25 mouse cellular contexts compared by ENCODE assay signal in genomic region chr11:65497979-65498378, GRCm38 (mm10).
"Had no signal": no experiment of that assay in that cellular context is flagged by ENCODE, and none has a peak within 500 bp of the region (broad histone marks: within the 10 kb centered on the region; RNA-seq: fewer than 3 reads in every experiment).

No protein-coding gene starts in this region.

- H3K9me3 ChIP-seq: embryonic facial prominence, embryonic 10.5 days; embryonic facial prominence, embryonic 12.5 days; embryonic facial prominence, embryonic 13.5 days; embryonic facial prominence, embryonic 15.5 days; forebrain, embryonic 10.5 days; forebrain, embryonic 12.5 days; forebrain, embryonic 13.5 days; forebrain, embryonic 15.5 days; heart, embryonic 10.5 days had no signal

- H3K27me3 ChIP-seq: forebrain, embryonic 12.5 days; forebrain, embryonic 13.5 days; forebrain, embryonic 15.5 days had no signal

- DNase-seq: cerebellum, adult 9-10 months; cerebellum, adult 9-11 months; cerebellum, postnatal 14 days; cerebellum, postnatal 25 days; cerebellum, postnatal 36 days; embryo, embryonic 11 days; forebrain, postnatal 0 days; gastrocnemius, adult 2 months; gastrocnemius, postnatal 10 days; gastrocnemius, postnatal 14 days; gastrocnemius, postnatal 25 days; gastrocnemius, postnatal 36 days; heart, adult 11 months; heart, adult 18-20 months; heart, adult 2 months had no signal

- H3K27ac ChIP-seq: embryonic facial prominence, embryonic 10.5 days; embryonic facial prominence, embryonic 12.5 days; embryonic facial prominence, embryonic 13.5 days; embryonic facial prominence, embryonic 15.5 days; forebrain, embryonic 10.5 days; forebrain, embryonic 12.5 days; forebrain, embryonic 13.5 days; forebrain, embryonic 15.5 days; gastrocnemius, adult 2 months; heart, adult 2 months; heart, embryonic 10.5 days had no signal

- H3K4me3 ChIP-seq: embryonic facial prominence, embryonic 10.5 days; embryonic facial prominence, embryonic 12.5 days; embryonic facial prominence, embryonic 13.5 days; embryonic facial prominence, embryonic 15.5 days; erythroblast, embryonic 14.5 days; forebrain, embryonic 10.5 days; forebrain, embryonic 12.5 days; forebrain, embryonic 13.5 days; forebrain, embryonic 15.5 days; gastrocnemius, adult 2 months; heart, adult 2 months; heart, embryonic 10.5 days had no signal

- H3K9ac ChIP-seq: embryonic facial prominence, embryonic 12.5 days; embryonic facial prominence, embryonic 13.5 days; embryonic facial prominence, embryonic 15.5 days; forebrain, embryonic 12.5 days; forebrain, embryonic 13.5 days; forebrain, embryonic 15.5 days; forebrain, postnatal 0 days had no signal

- H3K4me1 ChIP-seq: forebrain, embryonic 13.5 days; forebrain, embryonic 15.5 days had no signal

- H3K36me3 ChIP-seq: embryonic facial prominence, embryonic 10.5 days; embryonic facial prominence, embryonic 12.5 days; embryonic facial prominence, embryonic 13.5 days; embryonic facial prominence, embryonic 15.5 days; forebrain, embryonic 10.5 days; forebrain, embryonic 12.5 days; forebrain, embryonic 15.5 days; heart, embryonic 10.5 days had no signal
